Mouse (Mus musculus): ENCODE measurements around the gene Mmp17.

GRCm38 (mm10) chr5:129542236-129542635, 41.7 kb upstream of the Mmp17 start:
- TF ChIP-seq CTCF (conservative IDR thresholded peaks at IDR 0.05; ENCODE audit: low read length) (peak; percentile 19), POU5F1 (IDR thresholded peaks at IDR 0.05; ENCODE audit: borderline replicate concordance, low read length) (no peak)

All from E14TG2a.4 (cell line).